Mouse (Mus musculus): ENCODE measurements around the gene Hagh.

DNA sequence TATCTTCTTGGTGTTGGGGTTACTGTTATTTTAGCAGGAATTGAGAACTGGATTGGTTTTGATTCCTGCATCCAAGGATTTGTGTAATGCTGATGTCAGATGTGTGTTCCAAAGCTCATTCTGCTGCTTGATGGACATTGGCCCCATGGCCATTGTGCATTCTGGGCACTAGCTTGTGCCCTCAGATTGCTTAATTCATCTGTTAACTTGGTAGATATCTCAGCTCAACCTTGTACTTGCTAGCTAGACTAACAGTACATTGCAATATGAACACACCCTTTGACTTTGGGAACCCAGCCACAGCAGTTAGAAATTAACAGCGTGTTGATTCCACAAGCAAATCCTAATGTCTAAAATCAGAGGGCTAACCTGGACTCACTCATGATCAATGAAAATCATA lies 7.4 kb downstream of the Hagh start:
- TF ChIP-seq CTCF (IDR thresholded peaks at IDR 0.05; ENCODE audit: low read depth) (no peak), EP300 (IDR thresholded peaks at IDR 0.05; ENCODE audit: low read depth) (peak; percentile 82)

Data from liver, postnatal 0 days (tissue).